Mouse (Mus musculus) cerebellum, adult 2 months (tissue): Measurements from ENCODE around the gene Capn8.

Experiments
- CTCF ChIP-seq: fragments of 200-500 bp; IDR thresholded peaks from 2 replicates; pipeline ENCODE4 v1.5.1; 2011; ENCODE audit warnings: low read depth, mild to moderate bottlenecking, control low read depth, low read length, moderate library complexity, borderline replicate concordance; ENCODE audit not compliant: insufficient read depth
- POLR2A ChIP-seq: fragments of 200-500 bp; IDR thresholded peaks from 2 replicates; pipeline ENCODE4 v1.6.1; 2011; ENCODE audit warnings: low read length, control low read depth, borderline replicate concordance; ENCODE audit not compliant: insufficient read depth

- no peak for TF ChIP-seq CTCF
- no peak for TF ChIP-seq POLR2A
These were observed 61.4 kb downstream of the Capn8 start for GRCm38 (mm10) chr1:182626197-182626596.
